Mouse (Mus musculus) gonadal fat pad, adult 2 months (tissue): ENCODE data around the gene Rab42. TPM values are rescaled to one million over a fixed set of nuclear protein-coding genes. Genes with fewer than 3 reads are reported as not detected.

Experiments
- DNase-seq: peaks from one replicate; pipeline ENCODE4 v3.0.0-alpha.2; 2012; ENCODE audit warnings: low read depth
- polyA plus RNA-seq: library from polyadenylated mRNA; depleted of rRNA; stranded (reverse); fragments of >200 nt; gene quantifications from 2 replicates; pipeline ENCODE4 v1.2.3, GENCODE M21; 2012; rRNA removed

Rab42 gene
- polyA plus RNA-seq, 1 experiment, result 16.4 TPM

GRCm38 (mm10) chr4:132269740-132270560 lies 33.2 kb downstream of the Rab42 start:
- DNase-seq, result no peak

- DNase-seq, result no peak
Measured at GRCm38 (mm10) chr4:132268871-132269739, 34.1 kb downstream of the Rab42 start.

- DNase-seq, result no peak
Measured at GRCm38 (mm10) chr4:132266835-132267349, 36.3 kb downstream of the Rab42 start.

GRCm38 (mm10) chr4:132263313-132263712 lies 39.9 kb downstream of the Rab42 start:
- no peak for DNase-seq

GRCm38 (mm10) chr4:132262358-132262616 lies 40.9 kb downstream of the Rab42 start:
- DNase-seq, result no peak

GRCm38 (mm10) chr4:132261514-132262357 lies 41.4 kb downstream of the Rab42 start, which contains the start of gene Gmeb1:
Gene Gmeb1, minus strand, starts transcription at chr4:132261602.
- no peak for DNase-seq

GRCm38 (mm10) chr4:132260404-132261379 lies 42.5 kb downstream of the Rab42 start:
- DNase-seq, result no peak

GRCm38 (mm10) chr4:132259248-132259647 lies 43.9 kb downstream of the Rab42 start:
- no peak for DNase-seq

GRCm38 (mm10) chr4:132256384-132256783 lies 46.8 kb downstream of the Rab42 start:
- DNase-seq, result no peak

- no peak for DNase-seq
Measured at GRCm38 (mm10) chr4:132254986-132255385, 48.2 kb downstream of the Rab42 start.

- no peak for DNase-seq
Measured at GRCm38 (mm10) chr4:132253622-132254021, 49.6 kb downstream of the Rab42 start.

- no peak for DNase-seq
Measured at GRCm38 (mm10) chr4:132253128-132253527, 50.1 kb downstream of the Rab42 start.

Other genes starting within 250 kb of the Rab42 start
- 0.31 and 0.32 TPM in 2 replicates for gene Gm10300, start 228.7 kb downstream of the Rab42 start, polyA plus RNA-seq
- 22.7 and 23.9 TPM in 2 replicates for gene Epb41, start 228.1 kb downstream of the Rab42 start, polyA plus RNA-seq
- 0.03 TPM in 1 of 2 replicates, not detected in the other for gene Oprd1, start 158.9 kb downstream of the Rab42 start, polyA plus RNA-seq
- 19.2 and 21.2 TPM in 2 replicates for gene Ythdf2, start 91.1 kb downstream of the Rab42 start, polyA plus RNA-seq
- 11.8 and 12.5 TPM in 2 replicates for gene Gmeb1, start 41.8 kb downstream of the Rab42 start, polyA plus RNA-seq
- gene Taf12, start 29.0 kb downstream of the Rab42 start, polyA plus RNA-seq, result 9.5 and 10.9 TPM in 2 replicates
- 18.9 and 25.9 TPM in 2 replicates for gene Trnau1ap, start 26.2 kb upstream of the Rab42 start, polyA plus RNA-seq
- gene Rcc1, start 50.2 kb upstream of the Rab42 start, polyA plus RNA-seq, result 8.5 and 10.9 TPM in 2 replicates
- 6.2 and 12.9 TPM in 2 replicates for gene Phactr4, start 119.1 kb upstream of the Rab42 start, polyA plus RNA-seq
- 4.5 and 6.7 TPM in 2 replicates for gene Med18, start 160.5 kb upstream of the Rab42 start, polyA plus RNA-seq
- 25.6 and 26.3 TPM in 2 replicates for gene Sesn2, start 207.1 kb upstream of the Rab42 start, polyA plus RNA-seq
- 100 and 148 TPM in 2 replicates for gene Atpif1, start 230.3 kb upstream of the Rab42 start, polyA plus RNA-seq
- gene Dnajc8, start 232.2 kb upstream of the Rab42 start, polyA plus RNA-seq, result 30.5 and 33.1 TPM in 2 replicates